27 mouse cellular contexts compared by ENCODE assay signal in genomic region chr16:31846763-31847162, GRCm38 (mm10). TPM values are rescaled to one million over a fixed set of nuclear protein-coding genes. Genes with fewer than 3 reads are reported as not detected.
A peak's percentile ranks its signal among the peaks of the same experiment; 100 is the strongest.
DNase-seq lines count a peak whose midpoint lies in the region; ATAC-seq and TF ChIP-seq lines count a peak whose summit lies in the region.
"Had no signal": no experiment of that assay in that cellular context is flagged by ENCODE, and none has a peak within 500 bp of the region (broad histone marks: within the 10 kb centered on the region; RNA-seq: fewer than 3 reads in every experiment).

No protein-coding gene starts in this region.

- 60% methylated on average over 10 of the region's 10 CpGs for WGBS in forebrain, postnatal 0 days
- WGBS in forebrain, embryonic 12.5 days = 65% methylated on average over 10 of the region's 10 CpGs
- 52% methylated on average over 10 of the region's 10 CpGs for WGBS in hindbrain, embryonic 13.5 days
- WGBS in midbrain, embryonic 15.5 days = 45% methylated on average over 10 of the region's 10 CpGs

- peaks cover 4% of the 10 kb centered on the region; the same call in 1 of the 2 replicates for H3K36me3 ChIP-seq in forebrain, postnatal 0 days (ENCODE audit: insufficient read depth)
- H3K36me3 ChIP-seq in forebrain, embryonic 12.5 days (replicated peaks) = no peaks in the 10 kb centered on the region; the same call in 1 of the 2 replicates
- no peaks in the 10 kb centered on the region for H3K36me3 ChIP-seq in hindbrain, embryonic 13.5 days
- H3K36me3 ChIP-seq in midbrain, embryonic 15.5 days (replicated peaks) = no peaks in the 10 kb centered on the region
- H3K36me3 ChIP-seq: intestine, embryonic 15.5 days had no signal

- peak; percentile 36; the same call in 1 of the 2 replicates for ATAC-seq in forebrain, postnatal 0 days
- ATAC-seq in forebrain, embryonic 12.5 days (ENCODE audit: low FRiP score) = no peak
- ATAC-seq in hindbrain, embryonic 13.5 days (ENCODE audit: low FRiP score) = no peak
- ATAC-seq in midbrain, embryonic 15.5 days (replicated peaks) = peak; percentile 73; the same call in 1 of the 2 replicates
- no peak for ATAC-seq in CD4-positive, CD25-positive, alpha-beta regulatory T cell, adult 4 months
- ATAC-seq: intestine, embryonic 15.5 days had no signal

- no peaks in the 10 kb centered on the region for H3K4me1 ChIP-seq in forebrain, postnatal 0 days (ENCODE audit: insufficient read depth)
- no peaks in the 10 kb centered on the region for H3K4me1 ChIP-seq in forebrain, embryonic 12.5 days
- H3K4me1 ChIP-seq in hindbrain, embryonic 13.5 days (replicated peaks) = peaks cover 3% of the 10 kb centered on the region
- H3K4me1 ChIP-seq in midbrain, embryonic 15.5 days = peaks cover 4% of the 10 kb centered on the region
- H3K4me1 ChIP-seq: forebrain, embryonic 10.5 days; intestine, embryonic 15.5 days had no signal

- no peaks in the 10 kb centered on the region for H3K27me3 ChIP-seq in forebrain, postnatal 0 days (ENCODE audit: insufficient read depth, low read length)
- no peaks in the 10 kb centered on the region for H3K27me3 ChIP-seq in forebrain, embryonic 12.5 days
- H3K27me3 ChIP-seq in hindbrain, embryonic 13.5 days = no peaks in the 10 kb centered on the region
- no peaks in the 10 kb centered on the region for H3K27me3 ChIP-seq in midbrain, embryonic 15.5 days (replicated peaks)
- H3K27me3 ChIP-seq: intestine, embryonic 15.5 days had no signal

- H3K9ac ChIP-seq in forebrain, postnatal 0 days = no peak overlapping the region
- H3K9ac ChIP-seq in forebrain, embryonic 12.5 days = no peak overlapping the region
- no peak overlapping the region for H3K9ac ChIP-seq in hindbrain, embryonic 13.5 days
- H3K9ac ChIP-seq in midbrain, embryonic 15.5 days = no peak overlapping the region
- H3K9ac ChIP-seq: intestine, embryonic 15.5 days had no signal

- no peak for DNase-seq in forebrain, postnatal 0 days
- DNase-seq in brain, adult 2 months (ENCODE audit: low read depth, low spot score) = peak; percentile 17
- no peak for DNase-seq in B cell, adult 2 months
- no peak for DNase-seq in cerebellum, postnatal 25 days
- DNase-seq: adrenal gland, postnatal 36 days; cerebellum, adult 2 months; cerebellum, postnatal 36 days; gastrocnemius, postnatal 36 days; kidney, adult 9 months; kidney, postnatal 25 days; retina, postnatal 1 day; thymus, postnatal 14 days had no signal

- H3K4me2 ChIP-seq in forebrain, postnatal 0 days (ENCODE audit: low read depth) = no peak overlapping the region
- H3K4me2 ChIP-seq in forebrain, embryonic 12.5 days = no peak overlapping the region
- H3K4me2 ChIP-seq in hindbrain, embryonic 13.5 days = peak overlapping the region; percentile 17; the same call in 1 of the 2 replicates
- H3K4me2 ChIP-seq in midbrain, embryonic 15.5 days = peak overlapping the region; percentile 12; the same call in 1 of the 2 replicates
- H3K4me2 ChIP-seq: intestine, embryonic 15.5 days had no signal

- no peak overlapping the region for H3K27ac ChIP-seq in forebrain, postnatal 0 days (ENCODE audit: low read depth, low read length)
- no peak overlapping the region for H3K27ac ChIP-seq in forebrain, embryonic 12.5 days
- no peak overlapping the region for H3K27ac ChIP-seq in hindbrain, embryonic 13.5 days
- H3K27ac ChIP-seq in midbrain, embryonic 15.5 days = no peak overlapping the region
- H3K27ac ChIP-seq: forebrain, embryonic 10.5 days; intestine, embryonic 15.5 days; layer of hippocampus, adult 2 months had no signal

- H3K9me3 ChIP-seq in forebrain, postnatal 0 days (ENCODE audit: low read length) = no peaks in the 10 kb centered on the region
- no peaks in the 10 kb centered on the region for H3K9me3 ChIP-seq in forebrain, embryonic 12.5 days
- no peaks in the 10 kb centered on the region for H3K9me3 ChIP-seq in hindbrain, embryonic 13.5 days
- no peaks in the 10 kb centered on the region for H3K9me3 ChIP-seq in midbrain, embryonic 15.5 days
- H3K9me3 ChIP-seq: forebrain, embryonic 10.5 days; intestine, embryonic 15.5 days had no signal

- TF ChIP-seq CTCF in forebrain, postnatal 0 days (IDR thresholded peaks at IDR 0.05; ENCODE audit: low read depth) = no peak

- H3K4me3 ChIP-seq in forebrain, postnatal 0 days (ENCODE audit: low read depth, low read length) = no peak overlapping the region
- H3K4me3 ChIP-seq in forebrain, embryonic 12.5 days (replicated peaks) = no peak overlapping the region
- H3K4me3 ChIP-seq in hindbrain, embryonic 13.5 days = no peak overlapping the region
- H3K4me3 ChIP-seq in midbrain, embryonic 15.5 days = peak overlapping the region; percentile 6
- H3K4me3 ChIP-seq: forebrain, embryonic 10.5 days; intestine, embryonic 15.5 days; layer of hippocampus, adult 2 months had no signal

RNA-seq across cellular contexts. Expression of gene Meltf, which starts 31.8 kb away (rescaled TPM):
- 0.54 and 0.67 TPM in 2 replicates for total RNA-seq in forebrain, postnatal 0 days (2014; rRNA removed)
- 0.23 and 0.36 TPM in 2 replicates for polyA plus RNA-seq in forebrain, postnatal 0 days (2015; fragmentation: Nextera tagmentation; extraction: Ambion mirVana)
- polyA plus RNA-seq in forebrain, embryonic 12.5 days (2016; fragmentation: Nextera tagmentation; extraction: Ambion mirVana) = 0.09 TPM in 2 replicates
- 0.22 and 0.31 TPM in 2 replicates for polyA plus RNA-seq in hindbrain, embryonic 13.5 days (2015; fragmentation: Nextera tagmentation; extraction: Ambion mirVana)
- polyA plus RNA-seq in midbrain, embryonic 15.5 days (2015; fragmentation: Nextera tagmentation; extraction: Ambion mirVana) = 0.12 and 0.33 TPM in 2 replicates
- polyA plus RNA-seq in CD4-positive, CD25-positive, alpha-beta regulatory T cell, adult 4 months (2017; shearing (Covaris generic)) = not detected
- total RNA-seq: adrenal gland, adult 18-20 months; adrenal gland, postnatal 36 days; gastrocnemius, postnatal 36 days; heart, adult 8-10 months; liver, adult 2 months; megakaryocyte progenitor cell, adult 5-6 weeks; monocyte, adult 5-6 weeks had no signal
- polyA plus RNA-seq: embryonic facial prominence, embryonic 11.5 days; forebrain, embryonic 10.5 days; heart, embryonic 14.5 days; liver, adult 2 months; neural tube, embryonic 11.5 days had no signal

Comparison
In these comparisons a context has a peak if more than half of its experiments do, and no peak if none do; other contexts are left out.
1. ATAC-seq: peak in forebrain, postnatal 0 days (single experiment) and midbrain, embryonic 15.5 days (single experiment); none in forebrain, embryonic 12.5 days (single experiment), hindbrain, embryonic 13.5 days (single experiment) and CD4-positive, CD25-positive, alpha-beta regulatory T cell, adult 4 months (single experiment).
2. H3K4me2 ChIP-seq: peak in hindbrain, embryonic 13.5 days (single experiment) and midbrain, embryonic 15.5 days (single experiment); none in forebrain, postnatal 0 days (single experiment) and forebrain, embryonic 12.5 days (single experiment).